Mouse (Mus musculus) urinary bladder, postnatal 36 days (tissue): Measurements from ENCODE around the gene Poglut1.

ENCODE experiments used
- DNase-seq, 2 experiments: peaks; one replicate each; pipeline ENCODE4 v3.0.0; 2022; ENCODE audit warnings: low spot score in 2 of 2, mixed read lengths in 1 of 2

The Poglut1 gene

DNA sequence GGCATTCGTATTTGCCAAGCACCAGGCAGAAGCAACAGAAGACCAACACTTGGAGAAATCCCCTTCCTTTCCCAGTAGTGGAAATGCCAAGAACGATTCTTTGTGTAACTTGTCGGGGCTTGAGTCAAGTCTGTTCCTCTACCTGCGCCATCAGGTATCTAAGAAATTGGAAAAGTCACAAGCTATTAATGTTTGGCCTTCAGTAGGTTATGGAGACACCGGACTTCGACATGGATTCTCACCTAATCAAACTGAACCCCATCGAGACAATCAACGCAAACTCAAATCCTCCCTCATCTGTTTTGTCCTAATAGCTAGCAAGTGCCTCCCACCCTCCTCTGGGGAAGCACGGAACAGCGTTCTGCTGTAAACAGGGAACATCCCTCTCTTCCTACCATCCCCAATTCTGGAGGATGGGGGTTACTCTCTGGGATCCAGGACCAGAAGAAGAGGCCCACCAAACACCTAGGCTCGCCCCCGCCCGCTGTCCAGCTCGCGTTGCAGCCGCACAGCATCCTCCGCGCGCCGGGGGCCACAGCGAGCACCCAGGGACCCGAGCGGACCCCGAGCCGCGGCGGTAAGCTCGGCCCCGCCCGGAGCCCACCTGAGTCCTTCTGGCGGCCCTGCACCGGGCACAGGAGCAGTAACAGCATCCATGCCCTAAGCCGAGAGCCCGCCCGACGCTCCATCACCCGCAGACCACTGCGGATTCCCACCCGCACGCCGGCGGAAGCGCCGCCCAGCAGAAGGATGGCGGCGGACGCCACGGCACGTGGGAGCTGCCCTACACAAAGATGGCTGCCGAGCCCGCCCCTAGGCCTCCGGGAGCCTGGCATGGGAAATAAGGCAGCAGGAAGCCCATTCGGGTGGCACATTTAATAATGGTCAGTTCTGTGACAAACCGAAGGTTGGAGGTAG is at the start of gene Poglut1:
Poglut1 (minus strand) TSS at position 780 of the 918 bp plus-strand sequence.
- DNase-seq = peak; percentile 69 to 82

GRCm38 (mm10) chr16:38598986-38599680 is 49.1 kb upstream of the Poglut1 start:
- DNase-seq = no peak

DNA sequence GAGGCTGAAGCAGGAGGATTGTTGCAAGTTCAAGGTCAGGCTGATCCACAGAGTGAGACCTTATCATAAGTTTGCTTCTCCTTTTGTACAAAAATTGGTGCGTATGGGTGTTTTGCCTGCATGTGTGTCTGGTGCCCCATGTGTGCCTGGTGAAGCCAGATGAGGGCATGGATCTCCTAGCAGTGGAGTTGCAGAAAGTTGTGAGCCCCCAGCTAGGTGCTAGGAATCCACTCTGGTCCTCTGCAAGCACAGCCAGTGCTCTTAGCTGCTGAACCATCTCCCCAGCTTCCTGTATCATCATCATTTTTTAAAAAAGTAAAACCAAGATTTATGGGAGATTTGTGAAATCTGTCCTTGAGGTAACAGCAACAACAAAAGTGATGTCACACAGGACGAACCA is 46.6 kb upstream of the Poglut1 start:
- no peak for DNase-seq

DNA sequence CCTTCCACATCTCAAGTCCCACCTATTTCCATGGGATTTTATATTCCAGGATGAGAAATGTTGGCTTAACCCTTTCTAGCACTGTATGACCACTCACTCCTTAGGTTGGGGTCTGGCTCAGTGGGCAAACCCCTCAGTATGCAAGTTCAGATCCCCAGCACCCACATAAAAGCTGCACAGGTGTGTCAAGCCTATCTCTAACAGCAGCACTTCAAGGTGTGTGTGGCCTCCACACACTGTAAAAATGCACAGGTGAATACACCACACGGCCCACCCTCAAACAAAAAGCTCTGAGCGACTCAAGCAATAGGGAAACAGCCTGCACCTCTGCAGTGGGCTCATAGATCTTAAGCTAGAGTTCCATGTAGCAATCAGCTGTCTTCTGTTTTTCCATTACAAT is 46.0 kb upstream of the Poglut1 start:
- DNase-seq = no peak

- DNase-seq = no peak
Measured at GRCm38 (mm10) chr16:38594435-38594834, 44.4 kb upstream of the Poglut1 start.

GRCm38 (mm10) chr16:38592946-38593345 is 42.9 kb upstream of the Poglut1 start:
- DNase-seq = no peak

DNA sequence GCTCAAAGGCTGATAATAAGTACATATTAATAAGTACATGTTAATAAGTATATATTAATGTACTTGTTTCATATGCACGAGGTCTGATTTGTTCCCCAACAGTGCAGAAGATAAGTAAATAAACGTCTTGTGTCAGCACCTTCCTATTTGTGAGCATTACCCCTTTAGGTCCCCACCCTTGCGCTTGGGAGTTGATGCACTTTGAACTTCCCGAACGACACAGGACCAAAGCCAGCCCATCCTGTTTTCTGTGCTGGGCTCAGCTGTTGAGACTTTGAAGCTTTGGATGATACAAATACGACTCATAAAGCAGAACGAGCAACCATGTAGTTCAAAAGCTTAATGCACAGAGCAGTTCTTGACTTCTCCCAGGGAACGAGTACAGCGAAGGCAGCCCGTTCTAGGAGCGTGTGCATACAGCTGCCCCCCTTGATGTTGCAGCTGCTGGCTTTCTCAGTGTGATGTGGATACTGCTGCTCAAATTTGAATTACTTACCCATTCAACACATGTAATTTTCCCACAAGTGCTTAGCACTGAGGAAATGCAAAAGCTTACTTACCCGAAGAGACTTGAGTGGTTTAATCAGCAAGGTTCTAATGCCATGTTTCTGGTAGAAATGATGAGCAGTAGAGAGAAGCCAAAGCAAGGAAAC is 42.1 kb upstream of the Poglut1 start:
- DNase-seq = no peak

GRCm38 (mm10) chr16:38591506-38591905 is 41.4 kb upstream of the Poglut1 start:
- DNase-seq = no peak

GRCm38 (mm10) chr16:38587572-38587971 is 37.5 kb upstream of the Poglut1 start:
- DNase-seq = no peak

- no peak for DNase-seq
Measured at GRCm38 (mm10) chr16:38587163-38587562, 37.1 kb upstream of the Poglut1 start.

GRCm38 (mm10) chr16:38585186-38585585 is 35.1 kb upstream of the Poglut1 start:
- no peak for DNase-seq

GRCm38 (mm10) chr16:38584761-38585160 is 34.7 kb upstream of the Poglut1 start:
- no peak for DNase-seq

- DNase-seq = no peak
Measured at GRCm38 (mm10) chr16:38571481-38571880, 21.4 kb upstream of the Poglut1 start.

GRCm38 (mm10) chr16:38568192-38568591 is 18.1 kb upstream of the Poglut1 start:
- DNase-seq = no peak

- no peak for DNase-seq
Measured at GRCm38 (mm10) chr16:38563516-38563915, 13.5 kb upstream of the Poglut1 start.

DNA sequence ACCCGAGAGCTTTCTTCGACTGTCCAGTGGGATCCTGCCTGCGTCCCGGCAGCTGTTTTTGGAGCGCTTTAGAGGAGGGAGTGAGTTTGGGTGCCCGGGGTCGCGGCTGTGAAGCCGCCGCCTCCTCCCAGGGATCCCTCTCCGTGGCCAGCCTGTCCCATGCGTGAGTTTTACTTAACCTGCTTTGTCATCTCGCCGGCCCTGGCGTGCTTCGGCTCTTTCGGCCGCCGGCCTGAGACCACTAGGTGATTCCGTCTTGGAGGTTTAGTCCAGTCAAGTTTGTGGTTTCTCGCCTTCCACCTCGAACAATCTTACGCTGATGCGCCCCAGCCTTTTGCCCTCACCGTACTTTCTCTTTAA is 12.9 kb upstream of the Poglut1 start:
- DNase-seq = no peak

DNA sequence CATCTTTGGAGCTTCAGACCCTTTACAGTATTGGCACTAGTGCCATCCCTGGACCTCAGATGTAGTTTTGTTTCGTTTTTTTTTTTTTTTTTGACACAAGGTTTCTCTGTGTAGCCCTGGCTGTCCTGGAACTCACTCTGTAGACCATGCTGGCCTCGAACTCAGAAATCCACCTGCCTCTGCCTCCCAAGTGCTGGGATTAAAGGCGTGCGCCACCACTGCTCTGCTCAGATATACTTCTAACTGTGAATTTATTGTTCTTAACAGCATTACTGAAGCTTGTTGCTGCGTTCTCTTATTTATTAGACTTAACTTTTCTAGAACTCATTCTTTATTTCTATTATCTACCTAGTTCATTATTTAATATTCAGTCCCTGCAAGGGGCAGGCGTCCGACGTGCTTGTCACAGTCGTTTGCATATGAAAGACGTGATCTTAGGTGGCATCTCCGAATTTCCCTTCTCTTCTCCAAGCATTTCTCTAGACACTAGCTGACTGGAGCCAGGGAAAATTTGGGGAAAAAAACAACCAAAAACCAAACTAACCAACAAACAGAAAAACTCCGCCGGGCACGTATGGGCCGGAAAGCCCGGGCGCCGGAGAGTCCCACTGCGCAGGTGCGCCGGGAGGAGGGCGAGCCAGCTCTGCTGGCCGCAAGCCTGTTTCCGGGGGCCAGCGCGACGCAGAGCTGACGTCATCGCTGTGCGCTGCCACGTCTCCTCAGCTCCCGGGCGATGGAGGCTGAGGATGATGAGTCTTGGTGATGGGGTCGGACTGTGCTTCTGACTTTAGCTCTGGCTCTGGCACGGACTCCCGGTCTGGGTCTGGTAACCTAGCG is 12.3 kb upstream of the Poglut1 start:
- DNase-seq = peak; percentile 91 to 93

GRCm38 (mm10) chr16:38558221-38558748 is 8.2 kb upstream of the Poglut1 start, which contains the start of gene Tmem39a:
TSS of gene Tmem39a (plus strand) at chr16:38558698.
- DNase-seq = no peak

GRCm38 (mm10) chr16:38555988-38556387 is 5.9 kb upstream of the Poglut1 start:
- no peak for DNase-seq

GRCm38 (mm10) chr16:38548000-38548399 is 2.1 kb downstream of the Poglut1 start:
- DNase-seq = no peak

GRCm38 (mm10) chr16:38538716-38539380 is 11.2 kb downstream of the Poglut1 start:
- no peak for DNase-seq
